Mouse (Mus musculus) liver, embryonic 14.5 days (tissue): ENCODE data around the gene Dctn2. TPM values are rescaled to one million over a fixed set of nuclear protein-coding genes. Genes with fewer than 3 reads are reported as not detected.

Experiments
- ATAC-seq: fragments of 200-750 bp; cut with Nextera tagmentation; 2 replicates; pipeline ENCODE4 v1.8.0; 2017; ENCODE audit warnings: moderate number of reproducible peaks, mild to moderate bottlenecking, moderate library complexity; ENCODE audit not compliant: insufficient read depth
- DNase-seq, 3 experiments: peaks; one replicate each; pipeline ENCODE4 v3.0.0-alpha.2; 2012 to 2013; ENCODE audit warnings: low read depth in 3 of 3, low spot score in 3 of 3
- H3K27ac ChIP-seq: fragments of 300-500 bp; sonication (generic); 2 replicates; pipeline ENCODE4 v1.5.1; 2014; ENCODE audit warnings: moderate library complexity, mild to moderate bottlenecking, control low read depth, inconsistent platforms
- H3K27me3 ChIP-seq: fragments of 300-500 bp; sonication (generic); 2 replicates; pipeline ENCODE4 v1.6.1; 2014; ENCODE audit warnings: mild to moderate bottlenecking, low read length, moderate library complexity; ENCODE audit not compliant: control insufficient read depth, insufficient read depth
- H3K36me3 ChIP-seq: fragments of 300-500 bp; sonication (generic); replicated peaks from 2 replicates; pipeline ENCODE4 v1.6.1; 2014; ENCODE audit warnings: low read depth; ENCODE audit not compliant: control insufficient read depth, insufficient read depth
- H3K4me1 ChIP-seq, 2 experiments: fragments of 200-500 bp in 1 of 2; fragments of 300-500 bp in 1 of 2; sonication (generic) in 1 of 2; replicated peaks; 2 replicates each; pipeline ENCODE4 v1.6.1; 2012 to 2014; ENCODE audit warnings: antibody characterized with exemption in 1 of 2, inconsistent platforms in 1 of 2, low read length in 1 of 2; ENCODE audit not compliant: control insufficient read depth in 2 of 2, insufficient read depth in 2 of 2
- H3K4me2 ChIP-seq: fragments of 300-500 bp; sonication (generic); 2 replicates; pipeline ENCODE4 v1.6.1; 2014; ENCODE audit warnings: low read depth, mild to moderate bottlenecking, control low read depth, moderate library complexity
- H3K4me3 ChIP-seq, 2 experiments: fragments of 200-500 bp in 1 of 2; fragments of 300-500 bp in 1 of 2; sonication (generic) in 1 of 2; 2 replicates each; pipeline ENCODE4 v1.5.1; 2012 to 2014; ENCODE audit warnings: low read depth in 2 of 2, low read length in 2 of 2, mild to moderate bottlenecking in 2 of 2, control low read depth in 1 of 2, inconsistent platforms in 1 of 2, moderate library complexity in 1 of 2; ENCODE audit not compliant: insufficient read depth in 1 of 2
- H3K9ac ChIP-seq: fragments of 300-500 bp; sonication (generic); replicated peaks from 2 replicates; pipeline ENCODE4 v1.6.1; 2014; ENCODE audit warnings: mild to moderate bottlenecking, control low read depth, moderate library complexity
- H3K9me3 ChIP-seq: fragments of 300-500 bp; sonication (generic); 2 replicates; pipeline ENCODE4 v1.6.1; 2016; ENCODE audit warnings: low read length, mixed read lengths; ENCODE audit not compliant: control insufficient read depth
- CTCF ChIP-seq: IDR thresholded peaks from 2 replicates; pipeline ENCODE4 v1.5.1; 2016; ENCODE audit warnings: antibody characterized with exemption, low read depth, control low read depth
- EP300 ChIP-seq: IDR thresholded peaks from 2 replicates; pipeline ENCODE4 v1.6.1; 2016; ENCODE audit warnings: antibody characterized with exemption, low read depth
- WGBS: fragments of 180-500 bp; shearing (Covaris S2); extraction: QIAGEN DNeasy Blood & Tissue Kit; methylation state at CpG from one replicate; pipeline ENCODE4 v1.1.7; 2014; ENCODE audit not compliant: insufficient replicate concordance; 5-methylcytosine and 5-hydroxymethylcytosine counted together
- polyA plus RNA-seq, 2 experiments: library from polyadenylated mRNA; depleted of rRNA in 1 of 2; stranded (reverse) in 1 of 2; unstranded in 1 of 2; fragments of >200 nt; fragmentation: Nextera tagmentation in 1 of 2; extraction: Ambion mirVana in 1 of 2; gene quantifications; 2 replicates each; pipeline versions ENCODE4 v1.2.1 to v1.2.3; 2012 to 2014

The Dctn2 gene
- polyA plus RNA-seq, 2 experiments: 58.7 to 59.2 TPM

- no peak overlapping the region for H3K4me3 ChIP-seq
- no peak overlapping the region for H3K4me2 ChIP-seq
- no peak for ATAC-seq
Measured at GRCm38 (mm10) chr10:127231741-127232140, 34.4 kb upstream of the Dctn2 start.

GRCm38 (mm10) chr10:127233141-127233540, 33.0 kb upstream of the Dctn2 start:
- 70% methylated on average over 9 of the region's 9 CpGs for WGBS

More at GRCm38 (mm10) chr10:127231741-127232140, 34.4 kb upstream of the Dctn2 start:
- no peaks in the 10 kb centered on the region for H3K36me3 ChIP-seq
- H3K9me3 ChIP-seq: no peaks in the 10 kb centered on the region
- WGBS: 71% methylated on average over 14 of the region's 14 CpGs
- H3K4me1 ChIP-seq: no peaks in the 10 kb centered on the region
- no peak for DNase-seq
- no peak overlapping the region for H3K9ac ChIP-seq
- H3K27me3 ChIP-seq: peaks cover 2% of the 10 kb centered on the region; the same call in 1 of the 2 replicates
- H3K27ac ChIP-seq: no peak overlapping the region
- TF ChIP-seq CTCF (no peak), EP300 (no peak)

GRCm38 (mm10) chr10:127236541-127236940, 29.6 kb upstream of the Dctn2 start:
- Histone ChIP-seq H3K9ac (no peak overlapping the region), H3K27me3 (peaks cover 17% of the 10 kb centered on the region), H3K4me3 (no peak overlapping the region), H3K4me2 (no peak overlapping the region), H3K27ac (no peak overlapping the region), H3K4me1 (no peaks in the 10 kb centered on the region), H3K9me3 (no peaks in the 10 kb centered on the region), H3K36me3 (no peaks in the 10 kb centered on the region)
- WGBS: 52% methylated on average over 9 of the region's 9 CpGs
- TF ChIP-seq CTCF (no peak), EP300 (no peak)
- DNase-seq (no peak), ATAC-seq (no peak)

More at GRCm38 (mm10) chr10:127233141-127233540, 33.0 kb upstream of the Dctn2 start:
- no peak overlapping the region for H3K27ac ChIP-seq
- peak; percentile 66 for TF ChIP-seq CTCF
- TF ChIP-seq EP300: no peak
- ATAC-seq (no peak), DNase-seq (no peak)
- H3K36me3 ChIP-seq: no peaks in the 10 kb centered on the region
- no peak overlapping the region for H3K9ac ChIP-seq
- H3K27me3 ChIP-seq: peaks cover 11% of the 10 kb centered on the region; the same call in 1 of the 2 replicates
- H3K4me3 ChIP-seq: no peak overlapping the region
- no peaks in the 10 kb centered on the region for H3K9me3 ChIP-seq
- no peaks in the 10 kb centered on the region for H3K4me1 ChIP-seq
- no peak overlapping the region for H3K4me2 ChIP-seq

GRCm38 (mm10) chr10:127238241-127238824, 27.8 kb upstream of the Dctn2 start:
- Histone ChIP-seq H3K36me3 (no peaks in the 10 kb centered on the region), H3K4me1 (no peaks in the 10 kb centered on the region), H3K4me2 (no peak overlapping the region), H3K9me3 (no peaks in the 10 kb centered on the region), H3K9ac (no peak overlapping the region), H3K27ac (no peak overlapping the region), H3K4me3 (no peak overlapping the region), H3K27me3 (peaks cover 17% of the 10 kb centered on the region)
- no peak for DNase-seq
- TF ChIP-seq EP300 (no peak), CTCF (no peak)
- 48% methylated on average over 18 of the region's 18 CpGs for WGBS
- no peak for ATAC-seq

DNA sequence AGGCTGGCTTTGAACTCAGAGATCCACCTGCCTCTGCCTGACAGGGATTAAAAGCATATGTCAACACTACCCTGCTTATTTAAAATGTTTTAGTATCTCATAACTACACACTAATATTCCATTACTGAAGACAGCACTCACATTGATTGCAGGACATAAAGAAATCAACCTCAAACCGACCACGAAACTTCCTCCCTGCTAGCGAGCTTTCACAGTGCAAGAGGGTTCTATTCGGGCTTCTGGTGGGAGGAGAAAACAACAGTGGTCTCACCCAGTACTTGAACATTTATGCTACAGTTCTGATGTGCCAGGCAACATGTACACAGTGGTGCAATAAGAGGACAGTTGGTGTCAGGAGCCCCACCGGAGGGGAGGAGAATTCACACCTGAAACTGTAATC, 15.4 kb upstream of the Dctn2 start:
- WGBS: 28% methylated on average over 5 of the region's 5 CpGs
- TF ChIP-seq CTCF (no peak), EP300 (no peak)

More for the DNA sequence above, 15.4 kb upstream of the Dctn2 start:
- no peaks in the 10 kb centered on the region for H3K4me1 ChIP-seq
- DNase-seq (no peak), ATAC-seq (no peak)
- no peak overlapping the region for H3K9ac ChIP-seq
- H3K27ac ChIP-seq: no peak overlapping the region
- H3K27me3 ChIP-seq: no peaks in the 10 kb centered on the region; the same call in none of the 2 replicates
- no peaks in the 10 kb centered on the region for H3K36me3 ChIP-seq
- H3K9me3 ChIP-seq: no peaks in the 10 kb centered on the region
- H3K4me2 ChIP-seq: no peak overlapping the region
- no peak overlapping the region for H3K4me3 ChIP-seq
